Comparison of ENCODE assay signal across 8 mouse cellular contexts in genomic region chr9:25481344-25482095, GRCm38 (mm10). TPM values are rescaled to one million over a fixed set of nuclear protein-coding genes. Genes with fewer than 3 reads are reported as not detected.
DNase-seq lines count a peak whose midpoint lies in the region; ATAC-seq and TF ChIP-seq lines count a peak whose summit lies in the region.

Gene Eepd1, plus strand, starts transcription at chr9:25481547.

- DNase-seq in WW6 (ENCODE audit: low read depth, low spot score) = peak; percentile 64
- DNase-seq in cerebellum, postnatal 4 days (ENCODE audit: low spot score in 2 of 2) = peak; percentile 89 to 93
- DNase-seq in gastrocnemius, adult 2 months = peak; percentile 99
- DNase-seq in hindbrain, postnatal 0 days (ENCODE audit: low spot score) = peak; percentile 96
- DNase-seq in left cerebral cortex, adult 2 months (ENCODE audit: extremely low spot score in 1 of 2, low spot score in 2 of 2) = peak; percentile 95 to 96
- peak; percentile 93 to 95 for DNase-seq in right cerebral cortex, adult 2 months (ENCODE audit: low spot score in 2 of 2)
- DNase-seq in urinary bladder, postnatal 14 days (ENCODE audit: low spot score) = peak; percentile 97

- TF ChIP-seq CTCF in gastrocnemius, adult 2 months (IDR thresholded peaks at IDR 0.05) = no peak
- no peak for TF ChIP-seq CTCF in hindbrain, postnatal 0 days (IDR thresholded peaks at IDR 0.05; ENCODE audit: low read depth)
- no peak; the same call in 1 of the 2 replicates for TF ChIP-seq CTCF in left cerebral cortex, adult 2 months (IDR thresholded peaks at IDR 0.05)

- peak within 1 kb of the TSS; percentile 76 for H3K4me3 ChIP-seq in gastrocnemius, adult 2 months
- H3K4me3 ChIP-seq in hindbrain, postnatal 0 days (ENCODE audit: low read length) = peak within 1 kb of the TSS; percentile 66
- peak within 1 kb of the TSS; percentile 84 for H3K4me3 ChIP-seq in left cerebral cortex, adult 2 months

- H3K27me3 ChIP-seq in hindbrain, postnatal 0 days (ENCODE audit: insufficient read depth, low read length) = no peaks in the 10 kb centered on the region

- H3K9ac ChIP-seq in hindbrain, postnatal 0 days (replicated peaks; ENCODE audit: low read length) = peak within 1 kb of the TSS; percentile 72

- WGBS in hindbrain, postnatal 0 days = 2% methylated on average over 66 of the region's 75 CpGs

- intact Hi-C loops in gastrocnemius, adult 2 months (cut with DNase I) = loop anchor here (1.0 to 10.0 kb wide), 6 partner anchors 71 to 327 kb away; partner anchors contain the start of genes Herpud2 and Sept7
- intact Hi-C loops in left cerebral cortex, adult 2 months (cut with DNase I) = loop anchor here (5.0 kb wide), 4 partner anchors 86 to 329 kb away; partner anchors contain the start of gene Herpud2

- peak; percentile 98 for ATAC-seq in hindbrain, postnatal 0 days
- peak; percentile 85 for ATAC-seq in megakaryocyte, adult 5-6 weeks (ENCODE audit: poor library complexity, severe bottlenecking)

- H3K27ac ChIP-seq in gastrocnemius, adult 2 months = peak within 1 kb of the TSS; percentile 98
- H3K27ac ChIP-seq in hindbrain, postnatal 0 days = peak within 1 kb of the TSS; percentile 67
- peak within 1 kb of the TSS; percentile 83 for H3K27ac ChIP-seq in left cerebral cortex, adult 2 months

- H3K9me3 ChIP-seq in hindbrain, postnatal 0 days (ENCODE audit: low read length) = no peaks in the 10 kb centered on the region

- H3K4me2 ChIP-seq in hindbrain, postnatal 0 days (ENCODE audit: low read depth, low read length) = peak within 1 kb of the TSS; percentile 88

- H3K36me3 ChIP-seq in hindbrain, postnatal 0 days (ENCODE audit: insufficient read depth, low read length) = no peaks in the 10 kb centered on the region

- H3K4me1 ChIP-seq in hindbrain, postnatal 0 days (ENCODE audit: insufficient read depth, low read length) = peaks cover 6% of the 10 kb centered on the region; the same call in 1 of the 2 replicates

RNA-seq across cellular contexts. Expression of gene Eepd1, which starts in this region (rescaled TPM):
- total RNA-seq in gastrocnemius, adult 2 months (2021) = 100 to 1,000 TPM in 1 of 2 experiments, 10 to 100 TPM in 1; 99.2 to 114 TPM
- 14.5 TPM in 2 replicates for total RNA-seq in hindbrain, postnatal 0 days (2014; rRNA removed)
- 15.8 and 16.3 TPM in 2 replicates for polyA plus RNA-seq in hindbrain, postnatal 0 days (2015; fragmentation: Nextera tagmentation; extraction: Ambion mirVana)
- total RNA-seq in left cerebral cortex, adult 2 months (2021) = 10 to 100 TPM; 20.2 to 22.9 TPM
- total RNA-seq in megakaryocyte, adult 5-6 weeks (2015) = 7.0 and 7.4 TPM in 2 replicates
- total RNA-seq in megakaryocyte, adult 5-6 weeks (2017) = 16.9 and 20.5 TPM in 2 replicates

Comparison
In these comparisons a context has a peak if more than half of its experiments do, and no peak if none do; other contexts are left out.
1. Peak in every context shown above with its lines: DNase-seq, ATAC-seq, H3K4me3 ChIP-seq and H3K27ac ChIP-seq.